Mouse (Mus musculus) midbrain, embryonic 16.5 days (tissue): ENCODE results near the gene Tmem163. TPM values are rescaled to one million over a fixed set of nuclear protein-coding genes. Genes with fewer than 3 reads are reported as not detected.

Experiments
- polyA plus RNA-seq: library from polyadenylated mRNA; unstranded; fragments of >200 nt; fragmentation: Nextera tagmentation; extraction: Ambion mirVana; gene quantifications from 2 replicates; pipeline ENCODE4 v1.2.1, GENCODE M21; 2015

The Tmem163 gene
- polyA plus RNA-seq, 1 experiment from 2014 or later, result 68.7 TPM

Other genes starting within 250 kb of the Tmem163 start
- 0.12 TPM in 1 of 2 replicates, not detected in the other for gene Acmsd, start 49.9 kb upstream of the Tmem163 start, polyA plus RNA-seq
- gene Ccnt2, start 94.6 kb upstream of the Tmem163 start, polyA plus RNA-seq, result 94.9 and 110 TPM in 2 replicates
- gene Map3k19, start 175.5 kb upstream of the Tmem163 start, polyA plus RNA-seq, result 0.62 and 0.94 TPM in 2 replicates
- gene Rab3gap1, start 189.2 kb upstream of the Tmem163 start, polyA plus RNA-seq, result 23.3 and 23.5 TPM in 2 replicates